ENCODE assay signal across 9 mouse cellular contexts in the genomic region with DNA sequence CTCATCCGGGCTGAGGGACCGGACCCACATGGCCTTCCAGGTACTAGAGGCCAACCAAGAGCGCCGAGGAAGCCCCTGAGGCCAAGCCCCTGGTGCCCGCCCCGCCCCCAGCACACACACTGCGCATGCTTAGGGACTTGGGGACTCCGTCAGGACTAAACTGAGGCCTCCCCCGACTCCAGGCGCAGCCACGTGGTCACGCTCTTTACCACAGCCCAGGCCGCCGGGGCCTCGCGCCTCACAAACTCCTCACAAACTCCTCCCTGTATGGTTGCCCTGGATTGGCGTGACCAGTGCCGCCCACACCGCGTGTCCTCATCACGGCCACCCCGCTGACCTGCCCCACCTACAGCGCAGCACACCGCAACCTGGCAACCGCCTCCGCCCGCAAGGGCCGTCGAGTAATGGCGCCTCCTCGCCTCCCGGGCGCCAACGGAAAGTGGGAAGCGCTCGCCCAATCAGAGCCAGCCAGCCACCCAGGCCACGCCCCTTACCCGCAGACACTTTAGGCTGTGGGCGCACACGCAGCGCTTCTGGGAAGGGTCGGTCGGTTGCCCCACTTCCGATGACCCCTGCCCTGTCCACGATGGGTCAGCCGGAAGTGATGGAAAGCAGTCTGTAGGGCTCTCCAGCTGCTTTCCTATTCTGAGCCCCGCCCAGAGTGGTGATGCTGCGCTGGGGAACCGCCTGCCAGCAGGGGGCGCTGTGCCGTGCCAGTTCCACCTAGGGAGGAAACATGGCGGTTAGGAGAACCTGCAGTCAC. TPM values are rescaled to one million over a fixed set of nuclear protein-coding genes. Genes with fewer than 3 reads are reported as not detected.
DNase-seq lines count a peak whose midpoint lies in the region; ATAC-seq and TF ChIP-seq lines count a peak whose summit lies in the region.
"Had no signal": no experiment of that assay in that cellular context is flagged by ENCODE, and none has a peak within 500 bp of the region (broad histone marks: within the 10 kb centered on the region; RNA-seq: fewer than 3 reads in every experiment).

A gene (minus strand): TSS at position 633 of the 763 bp plus-strand sequence.

- ATAC-seq in heart, embryonic 15.5 days (replicated peaks; ENCODE audit: insufficient number of reproducible peaks, insufficient read depth, low FRiP score, low read depth), result peak; percentile 37; the same call in 1 of the 2 replicates
- peak; percentile 51 for ATAC-seq in hindbrain, embryonic 14.5 days (ENCODE audit: low FRiP score)
- peak; percentile 45; the same call in 1 of the 2 replicates for ATAC-seq in midbrain, embryonic 15.5 days (replicated peaks)

- H3K36me3 ChIP-seq in heart, embryonic 15.5 days, result no peaks in the 10 kb centered on the region
- H3K36me3 ChIP-seq in MEL (ENCODE audit: control insufficient read depth in 1 of 2, insufficient read depth in 2 of 2, low read length in 2 of 2), result no peaks in the 10 kb centered on the region
- H3K36me3 ChIP-seq in hindbrain, embryonic 14.5 days (replicated peaks; ENCODE audit: control insufficient read depth, insufficient read depth), result no peaks in the 10 kb centered on the region
- H3K36me3 ChIP-seq in midbrain, embryonic 15.5 days (replicated peaks), result no peaks in the 10 kb centered on the region
- H3K36me3 ChIP-seq in kidney, adult 2 months (ENCODE audit: control insufficient read depth, insufficient read depth, low read length), result no peaks in the 10 kb centered on the region
- H3K36me3 ChIP-seq: liver, embryonic 15.5 days had no signal

- TF ChIP-seq EP300 in MEL (IDR thresholded peaks at IDR 0.05; ENCODE audit: low read depth in 1 of 2, low read length in 2 of 2), result no peak

- H3K9me3 ChIP-seq in heart, embryonic 15.5 days (replicated peaks), result no peaks in the 10 kb centered on the region
- H3K9me3 ChIP-seq in MEL (replicated peaks; ENCODE audit: insufficient read depth, low read length), result no peaks in the 10 kb centered on the region
- no peaks in the 10 kb centered on the region for H3K9me3 ChIP-seq in hindbrain, embryonic 14.5 days (ENCODE audit: control insufficient read depth, low read length)
- no peaks in the 10 kb centered on the region for H3K9me3 ChIP-seq in midbrain, embryonic 15.5 days
- H3K9me3 ChIP-seq: liver, embryonic 15.5 days had no signal

- 0 out of 2 replicates have a peak, but pooled peaks cover 8% of the 10 kb centered on the region for H3K27me3 ChIP-seq in heart, embryonic 15.5 days
- H3K27me3 ChIP-seq in MEL (ENCODE audit: control insufficient read depth in 1 of 2, insufficient read depth in 2 of 2, low read length in 2 of 2), result no peaks in the 10 kb centered on the region
- H3K27me3 ChIP-seq in hindbrain, embryonic 14.5 days (ENCODE audit: control insufficient read depth, insufficient read depth, low read length), result no peaks in the 10 kb centered on the region
- H3K27me3 ChIP-seq in midbrain, embryonic 15.5 days (replicated peaks), result no peaks in the 10 kb centered on the region
- no peaks in the 10 kb centered on the region for H3K27me3 ChIP-seq in kidney, adult 2 months (replicated peaks; ENCODE audit: control insufficient read depth, insufficient read depth, low read length)

- H3K27ac ChIP-seq in heart, embryonic 15.5 days, result no peak within 1 kb of the TSS
- H3K27ac ChIP-seq in MEL (ENCODE audit: control insufficient read depth, low read depth, low read length), result no peak within 1 kb of the TSS
- H3K27ac ChIP-seq in hindbrain, embryonic 14.5 days, result no peak within 1 kb of the TSS
- no peak within 1 kb of the TSS for H3K27ac ChIP-seq in midbrain, embryonic 15.5 days
- no peak within 1 kb of the TSS for H3K27ac ChIP-seq in kidney, adult 2 months (ENCODE audit: insufficient read depth, low read depth, low read length)
- H3K27ac ChIP-seq: liver, embryonic 15.5 days had no signal

- DNase-seq in heart, adult 8-10 months (ENCODE audit: low spot score), result no peak
- no peak for DNase-seq in MEL (ENCODE audit: low read depth, low spot score)
- DNase-seq in hindbrain, embryonic 14.5 days (ENCODE audit: low spot score), result no peak
- DNase-seq in left cerebral cortex, adult 18-20 months (ENCODE audit: low spot score in 2 of 2), result no peak
- no peak for DNase-seq in kidney, adult 2 months
- DNase-seq in right cerebral cortex, postnatal 25 days, result no peak

- no peak within 1 kb of the TSS for H3K4me2 ChIP-seq in heart, embryonic 15.5 days
- H3K4me2 ChIP-seq in hindbrain, embryonic 14.5 days (replicated peaks), result no peak within 1 kb of the TSS
- no peak within 1 kb of the TSS for H3K4me2 ChIP-seq in midbrain, embryonic 15.5 days
- H3K4me2 ChIP-seq: liver, embryonic 15.5 days had no signal

- no peak for TF ChIP-seq POLR2A in MEL (IDR thresholded peaks at IDR 0.05; ENCODE audit: control insufficient read depth in 1 of 2, insufficient read depth in 1 of 2, low read depth in 1 of 2, low read length in 2 of 2, poor library complexity in 1 of 2)
- TF ChIP-seq POLR2A in kidney, adult 2 months (IDR thresholded peaks at IDR 0.05; ENCODE audit: low read depth, low read length), result no peak

- H3K79me2 ChIP-seq in MEL (ENCODE audit: control insufficient read depth, insufficient read depth, low read length, poor library complexity), result no peaks in the 10 kb centered on the region

- no peak within 1 kb of the TSS for H3K4me3 ChIP-seq in heart, embryonic 15.5 days
- H3K4me3 ChIP-seq in MEL (ENCODE audit: control insufficient read depth in 1 of 2, insufficient read depth in 1 of 2, low read depth in 2 of 2, low read length in 2 of 2), result no peak within 1 kb of the TSS
- H3K4me3 ChIP-seq in hindbrain, embryonic 14.5 days (replicated peaks; ENCODE audit: low read length), result no peak within 1 kb of the TSS
- no peak within 1 kb of the TSS for H3K4me3 ChIP-seq in midbrain, embryonic 15.5 days
- no peak within 1 kb of the TSS for H3K4me3 ChIP-seq in kidney, adult 2 months (ENCODE audit: insufficient read depth, low read depth, low read length)
- H3K4me3 ChIP-seq: liver, embryonic 15.5 days had no signal

- WGBS in heart, embryonic 15.5 days, result 78% methylated on average over 52 of the region's 52 CpGs
- WGBS in hindbrain, embryonic 14.5 days, result 82% methylated on average over 52 of the region's 52 CpGs
- WGBS in midbrain, embryonic 15.5 days, result 87% methylated on average over 52 of the region's 52 CpGs
- WGBS in kidney, adult 2 months, result 87% methylated on average over 52 of the region's 52 CpGs

- TF ChIP-seq CTCF in MEL (IDR thresholded peaks at IDR 0.05 in 2 of 3, conservative IDR thresholded peaks at IDR 0.05 in 1 of 3; ENCODE audit: control insufficient read depth in 1 of 3, insufficient read depth in 1 of 3, low read depth in 2 of 3, low read length in 3 of 3, poor library complexity in 1 of 3, severe bottlenecking in 1 of 3), result peak in 2 of 3 experiments; percentile 15 to 28; a peak in 2 of 6 replicates
- TF ChIP-seq CTCF in kidney, adult 2 months (conservative IDR thresholded peaks at IDR 0.05; ENCODE audit: insufficient read depth, insufficient read length, low read depth, low read length), result no peak

- H3K9ac ChIP-seq in heart, embryonic 15.5 days, result no peak within 1 kb of the TSS
- no peak within 1 kb of the TSS for H3K9ac ChIP-seq in MEL (ENCODE audit: control insufficient read depth, low read depth, low read length, poor library complexity, severe bottlenecking)
- no peak within 1 kb of the TSS for H3K9ac ChIP-seq in hindbrain, embryonic 14.5 days
- H3K9ac ChIP-seq in midbrain, embryonic 15.5 days, result no peak within 1 kb of the TSS
- H3K9ac ChIP-seq: liver, embryonic 15.5 days had no signal

- H3K4me1 ChIP-seq in heart, embryonic 15.5 days (replicated peaks), result peaks cover 14% of the 10 kb centered on the region
- no peaks in the 10 kb centered on the region for H3K4me1 ChIP-seq in MEL (ENCODE audit: control insufficient read depth in 1 of 2, insufficient read depth in 2 of 2, low read length in 2 of 2)
- no peaks in the 10 kb centered on the region for H3K4me1 ChIP-seq in hindbrain, embryonic 14.5 days (replicated peaks; ENCODE audit: control insufficient read depth, insufficient read depth, low read length)
- H3K4me1 ChIP-seq in midbrain, embryonic 15.5 days, result no peaks in the 10 kb centered on the region
- H3K4me1 ChIP-seq in kidney, adult 2 months (ENCODE audit: control insufficient read depth, insufficient read depth, low read length), result no peaks in the 10 kb centered on the region
- H3K4me1 ChIP-seq: liver, embryonic 15.5 days had no signal

- no peak for TF ChIP-seq RAD21 in MEL (IDR thresholded peaks at IDR 0.05; ENCODE audit: low read depth, low read length)

TF ChIP-seq in MEL, 35 proteins besides CTCF, POLR2A, EP300 and RAD21:
- no peak for TF ChIP-seq SIN3A (IDR thresholded peaks at IDR 0.05; ENCODE audit: low read length)
- no peak for TF ChIP-seq JUND (IDR thresholded peaks at IDR 0.05; ENCODE audit: low read depth, low read length)
- no peak for TF ChIP-seq TAL1 (IDR thresholded peaks at IDR 0.05; ENCODE audit: low read length)
- TF ChIP-seq UBTF (IDR thresholded peaks at IDR 0.05; ENCODE audit: borderline replicate concordance, insufficient read depth, low read depth, low read length), result no peak
- TF ChIP-seq ETS1 (IDR thresholded peaks at IDR 0.05; ENCODE audit: low read depth, low read length), result no peak
- no peak for TF ChIP-seq E2F4 (IDR thresholded peaks at IDR 0.05; ENCODE audit: borderline replicate concordance, low read depth, low read length)
- no peak for TF ChIP-seq CHD1 (IDR thresholded peaks at IDR 0.05; ENCODE audit: low read depth, low read length)
- no peak for TF ChIP-seq MXI1 (IDR thresholded peaks at IDR 0.05; ENCODE audit: low read depth, low read length)
- TF ChIP-seq POLR2AphosphoS5 (IDR thresholded peaks at IDR 0.05; ENCODE audit: borderline replicate concordance, low read depth, low read length), result no peak

RNA-seq across cellular contexts. Expression of the gene that starts here (rescaled TPM):
- polyA plus RNA-seq in heart, embryonic 15.5 days (2015; fragmentation: Nextera tagmentation; extraction: Ambion mirVana), result 0.06 and 0.18 TPM in 2 replicates
- 1 to 10 TPM in 3 of 4 experiments, under 1 TPM in 1; 0.63 to 2.3 (median 1.4) TPM for total RNA-seq in heart, adult 8-10 months (2022)
- not detected in 2 replicates for total RNA-seq in MEL (2012; rRNA removed)
- polyA plus RNA-seq in MEL (2012; ENCODE audit: insufficient read depth in 1 of 2, insufficient read length in 2 of 2, low read depth in 1 of 2, low replicate concordance in 2 of 2, missing spikeins in 1 of 2), result not detected
- polyA plus RNA-seq in hindbrain, embryonic 14.5 days (2014; fragmentation: Nextera tagmentation; extraction: Ambion mirVana), result 0.31 and 0.41 TPM in 2 replicates
- 0.36 and 0.57 TPM in 2 replicates for polyA plus RNA-seq in midbrain, embryonic 15.5 days (2015; fragmentation: Nextera tagmentation; extraction: Ambion mirVana)
- 1 to 10 TPM; 1.3 to 2.4 TPM for total RNA-seq in left cerebral cortex, adult 18-20 months (2021)
- 0.01 TPM in 1 of 2 replicates, not detected in the other for polyA plus RNA-seq in kidney, adult 2 months (2012; rRNA removed)
- polyA plus RNA-seq: liver, embryonic 15.5 days had no signal

Comparison
In these comparisons a context has a peak if more than half of its experiments do, and no peak if none do; other contexts are left out.
1. Peak in ATAC-seq in heart, embryonic 15.5 days; RNA of the gene not detected or under 1 TPM.
2. Peak in ATAC-seq in hindbrain, embryonic 14.5 days; RNA of the gene not detected or under 1 TPM.
3. Peak in ATAC-seq in midbrain, embryonic 15.5 days; RNA of the gene not detected or under 1 TPM.